Mouse (Mus musculus) hindbrain, embryonic 14.5 days (tissue): ENCODE data around the gene Gm49711. TPM values are rescaled to one million over a fixed set of nuclear protein-coding genes. Genes with fewer than 3 reads are reported as not detected.
A peak's percentile ranks its signal among the peaks of the same experiment; 100 is the strongest.

ENCODE experiments used
- ATAC-seq: fragments of 200-750 bp; cut with Nextera tagmentation; 2 replicates; pipeline ENCODE4 v1.8.0; 2017; ENCODE audit warnings: moderate number of reproducible peaks, mild to moderate bottlenecking, moderate TSS enrichment, moderate library complexity; ENCODE audit not compliant: low FRiP score
- DNase-seq: peaks from one replicate; pipeline ENCODE4 v3.0.0-alpha.2; 2015; ENCODE audit warnings: low spot score
- H3K27ac ChIP-seq: fragments of 300-500 bp; sonication (generic); 2 replicates; pipeline ENCODE4 v1.5.1; 2014; ENCODE audit warnings: mild to moderate bottlenecking, moderate library complexity
- H3K27me3 ChIP-seq: fragments of 300-500 bp; sonication (generic); 2 replicates; pipeline ENCODE4 v1.6.1; 2014; ENCODE audit warnings: mild to moderate bottlenecking, low read length, mixed read lengths; ENCODE audit not compliant: control insufficient read depth, insufficient read depth
- H3K36me3 ChIP-seq: fragments of 300-500 bp; sonication (generic); replicated peaks from 2 replicates; pipeline ENCODE4 v1.6.1; 2014; ENCODE audit not compliant: control insufficient read depth, insufficient read depth
- H3K4me1 ChIP-seq: fragments of 300-500 bp; sonication (generic); replicated peaks from 2 replicates; pipeline ENCODE4 v1.6.1; 2014; ENCODE audit warnings: antibody characterized with exemption, low read length, mixed read lengths; ENCODE audit not compliant: control insufficient read depth, insufficient read depth
- H3K4me2 ChIP-seq: fragments of 300-500 bp; sonication (generic); replicated peaks from 2 replicates; pipeline ENCODE4 v1.6.1; 2014; ENCODE audit warnings: mild to moderate bottlenecking, moderate library complexity
- H3K4me3 ChIP-seq: fragments of 300-500 bp; sonication (generic); replicated peaks from 2 replicates; pipeline ENCODE4 v1.5.1; 2014; ENCODE audit warnings: mild to moderate bottlenecking, low read length
- H3K9ac ChIP-seq: fragments of 300-500 bp; sonication (generic); 2 replicates; pipeline ENCODE4 v1.6.1; 2014
- H3K9me3 ChIP-seq: fragments of 300-500 bp; sonication (generic); 2 replicates; pipeline ENCODE4 v1.6.1; 2016; ENCODE audit warnings: low read length; ENCODE audit not compliant: control insufficient read depth
- WGBS: fragments of 180-500 bp; shearing (Covaris S2); extraction: QIAGEN DNeasy Blood & Tissue Kit; methylation state at CpG from one replicate; pipeline ENCODE4 v1.1.7; 2014; 5-methylcytosine and 5-hydroxymethylcytosine counted together
- polyA plus RNA-seq: library from polyadenylated mRNA; unstranded; fragments of >200 nt; fragmentation: Nextera tagmentation; extraction: Ambion mirVana; gene quantifications from 2 replicates; pipeline ENCODE4 v1.2.1, GENCODE M21; 2014

Gm49711 gene
- polyA plus RNA-seq, 1 experiment from 2014 or later: 0.54 TPM

GRCm38 (mm10) chr16:92036701-92037100, 21.4 kb upstream of the Gm49711 start:
- DNase-seq (no peak), ATAC-seq (no peak)
- H3K9ac ChIP-seq: no peak overlapping the region
- H3K27me3 ChIP-seq: no peaks in the 10 kb centered on the region
- H3K9me3 ChIP-seq: no peaks in the 10 kb centered on the region
- H3K4me3 ChIP-seq: no peak overlapping the region
- H3K36me3 ChIP-seq: no peaks in the 10 kb centered on the region
- WGBS: 35% methylated on average over 8 of the region's 8 CpGs
- H3K4me2 ChIP-seq: no peak overlapping the region
- no peak overlapping the region for H3K27ac ChIP-seq
- no peaks in the 10 kb centered on the region for H3K4me1 ChIP-seq

- no peaks in the 10 kb centered on the region for H3K27me3 ChIP-seq
- no peak overlapping the region for H3K27ac ChIP-seq
- no peaks in the 10 kb centered on the region for H3K4me1 ChIP-seq
- no peaks in the 10 kb centered on the region for H3K36me3 ChIP-seq
- no peak overlapping the region for H3K4me3 ChIP-seq
- ATAC-seq (no peak), DNase-seq (no peak)
- no peak overlapping the region for H3K4me2 ChIP-seq
- no peaks in the 10 kb centered on the region for H3K9me3 ChIP-seq
- no peak overlapping the region for H3K9ac ChIP-seq
- 87% methylated on average over 21 of the region's 21 CpGs for WGBS
Observed at GRCm38 (mm10) chr16:92037891-92038607, 20.1 kb upstream of the Gm49711 start.

GRCm38 (mm10) chr16:92039421-92039820, 18.7 kb upstream of the Gm49711 start:
- Histone ChIP-seq H3K4me2 (no peak overlapping the region), H3K4me1 (no peaks in the 10 kb centered on the region), H3K9me3 (no peaks in the 10 kb centered on the region), H3K27ac (no peak overlapping the region), H3K27me3 (no peaks in the 10 kb centered on the region), H3K4me3 (no peak overlapping the region), H3K9ac (no peak overlapping the region), H3K36me3 (no peaks in the 10 kb centered on the region)
- DNase-seq (no peak), ATAC-seq (no peak)
- 90% methylated on average over 7 of the region's 7 CpGs for WGBS

- Histone ChIP-seq H3K27me3 (no peaks in the 10 kb centered on the region), H3K36me3 (no peaks in the 10 kb centered on the region), H3K4me1 (no peaks in the 10 kb centered on the region), H3K9ac (no peak overlapping the region), H3K4me2 (no peak overlapping the region), H3K27ac (no peak overlapping the region), H3K4me3 (no peak overlapping the region), H3K9me3 (no peaks in the 10 kb centered on the region)
- ATAC-seq (no peak), DNase-seq (no peak)
- 98% methylated on average over 11 of the region's 11 CpGs for WGBS
Observed at GRCm38 (mm10) chr16:92039966-92040365, 18.1 kb upstream of the Gm49711 start.

- Histone ChIP-seq H3K27ac (no peak overlapping the region), H3K27me3 (no peaks in the 10 kb centered on the region), H3K4me2 (no peak overlapping the region), H3K9me3 (0 out of 2 replicates have a peak, but pooled peaks cover 4% of the 10 kb centered on the region), H3K4me1 (peaks cover 10% of the 10 kb centered on the region), H3K4me3 (no peak overlapping the region), H3K36me3 (no peaks in the 10 kb centered on the region), H3K9ac (no peak overlapping the region)
- DNase-seq (no peak), ATAC-seq (no peak)
- 83% methylated on average over 7 of the region's 7 CpGs for WGBS
Observed at GRCm38 (mm10) chr16:92051777-92052310, 6.3 kb upstream of the Gm49711 start.

GRCm38 (mm10) chr16:92052569-92052968, 5.5 kb upstream of the Gm49711 start:
- no peak for ATAC-seq
- no peak overlapping the region for H3K4me3 ChIP-seq
- 0 out of 2 replicates have a peak, but pooled peaks cover 4% of the 10 kb centered on the region for H3K9me3 ChIP-seq
- no peak overlapping the region for H3K9ac ChIP-seq
- H3K4me2 ChIP-seq: no peak overlapping the region
- no peak for DNase-seq
- H3K27me3 ChIP-seq: no peaks in the 10 kb centered on the region
- WGBS: 76% methylated on average over 10 of the region's 10 CpGs
- H3K36me3 ChIP-seq: no peaks in the 10 kb centered on the region
- peaks cover 16% of the 10 kb centered on the region for H3K4me1 ChIP-seq
- H3K27ac ChIP-seq: no peak overlapping the region

- Histone ChIP-seq H3K9ac (0 out of 2 replicates have a peak overlapping the region, but pooled peaks have one; percentile 91), H3K27ac (no peak overlapping the region), H3K4me2 (no peak overlapping the region), H3K9me3 (0 out of 2 replicates have a peak, but pooled peaks cover 4% of the 10 kb centered on the region), H3K27me3 (no peaks in the 10 kb centered on the region), H3K4me1 (peaks cover 29% of the 10 kb centered on the region), H3K36me3 (peaks cover 11% of the 10 kb centered on the region; the same call in 1 of the 2 replicates), H3K4me3 (no peak overlapping the region)
- DNase-seq (no peak), ATAC-seq (no peak)
- WGBS: 69% methylated on average over 2 of the region's 2 CpGs
Observed at GRCm38 (mm10) chr16:92056711-92057110, 1.4 kb upstream of the Gm49711 start.

DNA sequence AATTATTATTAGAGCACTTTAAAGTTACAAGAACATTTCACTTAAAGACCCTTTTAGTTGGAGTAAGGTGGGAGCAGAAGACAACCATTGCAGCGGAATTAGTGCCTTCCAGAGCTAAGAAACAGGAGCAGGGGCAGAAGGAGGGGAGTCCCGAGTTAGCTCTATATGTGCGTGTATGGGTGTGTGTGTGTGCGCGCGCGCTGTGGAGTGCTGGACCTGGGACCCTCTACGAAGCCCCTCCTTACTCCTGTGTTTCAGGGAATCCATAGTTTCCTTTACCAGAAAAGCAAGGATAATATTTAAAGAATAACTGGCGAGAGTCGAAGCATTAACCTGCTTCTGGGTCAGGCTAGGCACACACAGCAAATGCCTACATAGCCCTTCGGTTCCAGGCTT, 662 bp upstream of the Gm49711 start:
- H3K4me3 ChIP-seq: peak overlapping the region; percentile 93
- peak overlapping the region; percentile 89 for H3K4me2 ChIP-seq
- H3K27me3 ChIP-seq: no peaks in the 10 kb centered on the region
- H3K9ac ChIP-seq: peak overlapping the region; percentile 91
- no peak for DNase-seq
- H3K27ac ChIP-seq: peak overlapping the region; percentile 71
- WGBS: 6% methylated on average over 11 of the region's 11 CpGs
- H3K36me3 ChIP-seq: peaks cover 16% of the 10 kb centered on the region
- H3K9me3 ChIP-seq: 0 out of 2 replicates have a peak, but pooled peaks cover 4% of the 10 kb centered on the region
- ATAC-seq: peak; percentile 65
- H3K4me1 ChIP-seq: peaks cover 35% of the 10 kb centered on the region

GRCm38 (mm10) chr16:92058644-92059620, 816 bp downstream of the Gm49711 start:
- Histone ChIP-seq H3K9ac (peak overlapping the region; percentile 91), H3K4me1 (peaks cover 36% of the 10 kb centered on the region), H3K4me2 (peak overlapping the region; percentile 89), H3K9me3 (0 out of 2 replicates have a peak, but pooled peaks cover under 1% of the 10 kb centered on the region), H3K27ac (peak overlapping the region; percentile 71), H3K36me3 (peaks cover 31% of the 10 kb centered on the region), H3K4me3 (peak overlapping the region; percentile 93), H3K27me3 (no peaks in the 10 kb centered on the region)
- WGBS: 1% methylated on average over 62 of the region's 63 CpGs
- no peak; the same call in 1 of the 2 replicates for ATAC-seq
- DNase-seq: no peak
